Mouse (Mus musculus) v-Abl transformed pro-B cells (cell line): Measurements from ENCODE around the gene Lrrn4cl.

ENCODE experiments used
- in situ Hi-C, 2 experiments: fragments of 400-800 bp; cut with MboI; formaldehyde crosslinking; loops; one replicate each; pipeline ENCODE4 v1.15.1; 2025; ENCODE audit not compliant: unreplicated experiment in 2 of 2

Gene Lrrn4cl

DNA sequence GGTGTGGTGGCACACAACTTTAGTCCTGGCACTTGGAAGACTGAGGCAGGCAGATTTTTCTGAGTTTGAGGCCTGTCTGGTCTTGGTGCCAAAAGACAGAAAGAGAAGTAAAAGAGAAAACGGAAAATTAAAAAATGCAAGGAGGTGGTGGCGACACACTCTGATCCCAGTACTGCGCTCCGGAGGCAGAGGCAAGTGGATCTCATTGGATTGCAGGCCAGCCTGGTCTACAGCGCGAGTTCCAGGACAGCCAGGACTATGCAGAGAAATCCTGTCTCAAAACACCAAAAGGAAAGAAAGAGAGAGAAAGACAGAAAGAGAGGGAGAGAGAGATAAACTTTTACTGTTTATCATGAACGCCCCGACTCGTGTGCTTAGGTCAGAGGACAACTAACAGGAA is 20.3 kb downstream of the Lrrn4cl start:
- in situ Hi-C loops: loop anchor here in 1 of 2 experiments (25.0 kb wide), 1 partner anchor 91 kb away; the partner anchor contains the start of genes Eef1g and Tut1

- in situ Hi-C loops: loop anchor here in 1 of 2 experiments (25.0 kb wide), 1 partner anchor 91 kb away; the partner anchor contains the start of genes Eef1g and Tut1
Observed at GRCm38 (mm10) chr19:8871267-8872186, 21.0 kb downstream of the Lrrn4cl start, which contains the start of gene Ubxn1. Gene Ubxn1 (plus strand): TSS chr19:8871496.

GRCm38 (mm10) chr19:8872266-8872840 is 21.8 kb downstream of the Lrrn4cl start:
- in situ Hi-C loops: loop anchor here in 1 of 2 experiments (25.0 kb wide), 1 partner anchor 90 kb away; the partner anchor contains the start of genes Eef1g and Tut1

DNA sequence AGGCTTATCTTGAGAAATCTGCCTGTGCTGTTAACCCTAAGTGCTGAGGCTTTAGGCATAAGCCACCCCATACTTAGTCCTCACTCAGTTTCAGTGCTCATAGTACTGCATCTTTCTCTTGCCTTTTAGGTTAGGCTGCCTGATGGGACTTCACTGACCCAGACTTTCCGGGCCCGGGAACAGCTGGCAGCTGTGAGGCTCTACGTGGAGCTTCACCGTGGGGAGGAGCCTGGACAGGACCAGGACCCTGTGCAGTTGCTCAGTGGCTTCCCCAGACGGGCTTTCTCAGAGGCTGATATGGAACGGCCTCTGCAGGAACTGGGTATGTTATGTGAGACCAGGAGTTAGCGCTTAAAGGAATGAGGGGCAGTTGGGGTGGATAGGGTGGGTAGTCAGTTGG is 24.5 kb downstream of the Lrrn4cl start:
- in situ Hi-C loops: loop anchor here in 1 of 2 experiments (25.0 kb wide), 1 partner anchor 1388 kb away; the partner anchor contains the start of genes Atl3 and Rtn3

- in situ Hi-C loops: loop anchor here in 1 of 2 experiments (5.0 to 25.0 kb wide), 2 partner anchors 82 to 1393 kb away; partner anchors contain the start of genes Atl3 and Rtn3
Observed at GRCm38 (mm10) chr19:8880311-8881033, 29.9 kb downstream of the Lrrn4cl start, which contains the start of gene Uqcc3. Gene Uqcc3 (minus strand): TSS chr19:8880923.

GRCm38 (mm10) chr19:8881034-8881392 is 30.4 kb downstream of the Lrrn4cl start:
- in situ Hi-C loops: loop anchor here in 1 of 2 experiments (5.0 to 25.0 kb wide), 2 partner anchors 81 to 1394 kb away; partner anchors contain the start of genes Atl3 and Rtn3

- in situ Hi-C loops: loop anchor here in 1 of 2 experiments (5.0 to 25.0 kb wide), 2 partner anchors 79 to 1396 kb away; partner anchors contain the start of genes Atl3 and Rtn3
Observed at GRCm38 (mm10) chr19:8883616-8884015, 33.0 kb downstream of the Lrrn4cl start, which contains the start of the genes Lbhd1 and Gm49403. Gene Lbhd1 (plus strand): TSS chr19:8883732. Gene Gm49403 (plus strand): TSS chr19:8883930.

DNA sequence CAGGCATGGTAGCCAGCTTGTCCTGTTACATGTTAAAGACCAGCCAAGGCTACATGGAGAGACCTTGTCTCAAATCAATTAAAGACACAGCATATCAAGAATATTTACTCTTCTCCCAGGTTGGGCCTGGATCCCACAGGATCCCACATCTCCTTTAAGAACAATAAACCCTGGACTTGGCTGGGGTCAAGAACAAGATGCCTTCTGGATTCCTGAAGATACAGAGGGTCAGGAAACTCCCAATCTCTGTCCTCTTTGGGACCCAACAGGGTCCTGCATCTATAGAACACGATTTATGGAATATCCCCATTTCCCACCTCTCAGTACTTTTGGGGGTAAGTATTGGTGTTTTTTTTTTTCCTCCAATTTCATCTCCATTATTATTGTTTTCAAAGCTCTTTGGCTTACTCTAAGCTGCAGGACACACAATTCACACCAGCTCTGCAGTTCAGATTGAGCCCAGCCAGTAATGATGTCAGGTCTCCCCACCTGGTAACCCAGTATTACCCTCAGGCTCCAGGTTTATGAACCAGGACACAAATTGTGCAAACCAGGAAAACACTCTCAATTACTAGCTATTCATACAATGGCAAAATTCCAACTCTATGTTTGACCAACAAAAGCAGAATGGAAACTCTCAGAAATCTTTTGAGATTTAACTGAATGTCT is 36.5 kb downstream of the Lrrn4cl start:
- in situ Hi-C loops: loop anchor here in 1 of 2 experiments (25.0 kb wide), 1 partner anchor 1400 kb away; the partner anchor contains the start of genes Atl3 and Rtn3

- in situ Hi-C loops: loop anchor here in 1 of 2 experiments (25.0 kb wide), 1 partner anchor 1401 kb away; the partner anchor contains the start of genes Atl3 and Rtn3
Observed at GRCm38 (mm10) chr19:8887585-8888463, 37.3 kb downstream of the Lrrn4cl start.

DNA sequence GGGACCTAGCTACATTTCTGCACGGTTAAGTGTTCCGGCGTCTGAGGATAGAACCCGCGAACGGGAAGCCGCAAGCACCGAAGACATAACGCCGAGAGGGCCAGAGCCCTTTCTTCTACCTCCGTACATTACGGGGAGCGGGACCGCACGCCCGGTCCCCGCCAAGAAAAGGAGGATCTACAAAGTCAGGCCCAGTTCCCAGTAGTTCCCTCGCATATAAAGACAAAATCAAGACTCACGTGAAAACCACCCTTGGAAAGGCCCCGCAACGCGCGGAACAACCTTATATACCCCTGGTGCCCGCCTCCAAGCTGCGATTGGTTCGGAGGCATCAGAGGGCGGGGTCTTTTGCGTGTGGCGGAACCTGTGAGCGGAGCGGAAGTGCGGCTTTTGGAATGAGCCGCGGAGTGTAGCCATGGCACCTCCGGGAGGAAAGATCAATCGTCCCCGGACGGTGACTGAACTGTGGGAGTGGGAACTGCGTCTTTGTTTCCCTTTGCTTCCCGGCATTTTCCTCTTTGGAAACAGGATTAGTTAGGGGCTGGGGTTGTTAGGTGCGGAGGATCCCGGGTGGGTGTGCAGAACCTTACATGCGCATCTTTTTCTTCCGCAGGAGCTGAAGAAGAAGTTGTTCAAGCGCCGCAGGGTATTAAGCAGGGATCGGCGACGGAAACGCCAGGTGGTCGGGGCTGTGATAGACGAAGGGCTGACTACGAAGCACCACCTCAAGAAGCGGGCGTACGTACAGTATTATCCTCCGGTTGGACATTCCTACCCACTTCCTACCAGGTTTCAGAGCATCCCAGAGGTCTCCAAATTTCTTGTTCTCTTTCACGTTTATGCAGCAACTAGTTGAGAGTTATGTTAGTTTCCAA is 38.2 kb downstream of the Lrrn4cl start, which contains the start of the genes 1810009A15Rik and Gm49416:
TSS of gene 1810009A15Rik (plus strand) at position 343 of the 875 bp plus-strand sequence.
TSS of gene Gm49416 (plus strand) at position 416 of the 875 bp plus-strand sequence.
- in situ Hi-C loops: loop anchor here in 1 of 2 experiments (25.0 kb wide), 1 partner anchor 1401 kb away; the partner anchor contains the start of genes Atl3 and Rtn3

DNA sequence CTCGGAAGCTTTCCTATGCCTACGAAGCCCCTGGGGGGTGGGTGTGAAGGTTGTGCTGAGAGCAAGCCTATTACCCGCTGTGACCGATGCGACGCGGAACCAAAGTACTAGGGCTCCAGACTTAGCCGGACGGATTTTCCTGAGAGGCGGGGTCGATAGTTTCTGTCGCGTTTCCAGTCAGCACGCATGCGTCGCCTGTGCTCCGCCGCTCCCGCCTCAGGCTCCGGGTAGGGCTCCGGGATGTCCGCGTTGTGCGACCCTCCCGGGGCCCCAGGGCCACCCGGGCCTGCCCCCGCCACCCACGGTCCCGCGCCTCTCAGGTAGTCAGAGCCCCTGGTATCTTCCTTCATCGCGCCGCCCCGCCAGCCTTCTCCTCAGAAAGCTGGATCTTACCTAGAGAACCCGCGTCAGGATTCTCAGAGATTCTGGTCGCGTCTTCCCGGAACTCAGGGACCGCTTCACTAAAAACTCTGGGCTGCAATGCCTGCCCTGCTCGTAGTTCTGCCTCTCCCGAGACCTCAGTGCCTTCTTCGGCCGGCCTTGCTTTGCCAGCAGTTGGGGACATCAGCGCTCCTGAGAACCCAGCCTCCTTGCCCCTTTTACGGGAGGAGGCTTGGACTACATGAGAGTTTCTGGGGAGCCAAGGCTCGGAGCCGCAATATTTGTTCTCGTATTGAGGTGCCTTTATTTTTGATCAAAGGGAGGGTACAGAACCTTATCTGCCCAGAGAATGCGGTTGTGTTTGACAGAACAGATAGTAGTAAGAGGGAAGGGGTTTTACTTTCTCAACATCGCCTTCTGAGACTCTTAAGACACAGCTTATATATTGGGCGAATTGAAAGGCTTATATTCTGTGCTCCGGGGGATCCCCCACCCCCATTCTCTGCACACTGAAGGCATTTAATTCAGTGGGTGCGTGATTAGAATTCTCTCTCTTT is 42.5 kb downstream of the Lrrn4cl start, which contains the start of gene Ints5:
TSS of gene Ints5 (plus strand) at position 177 of the 938 bp plus-strand sequence.
- in situ Hi-C loops: loop anchor here in 1 of 2 experiments (25.0 kb wide), 1 partner anchor 1406 kb away; the partner anchor contains the start of genes Atl3 and Rtn3

- in situ Hi-C loops: loop anchor here in 1 of 2 experiments (25.0 kb wide), 1 partner anchor 1408 kb away; the partner anchor contains the start of genes Atl3 and Rtn3
Observed at GRCm38 (mm10) chr19:8895397-8895960, 44.9 kb downstream of the Lrrn4cl start.

DNA sequence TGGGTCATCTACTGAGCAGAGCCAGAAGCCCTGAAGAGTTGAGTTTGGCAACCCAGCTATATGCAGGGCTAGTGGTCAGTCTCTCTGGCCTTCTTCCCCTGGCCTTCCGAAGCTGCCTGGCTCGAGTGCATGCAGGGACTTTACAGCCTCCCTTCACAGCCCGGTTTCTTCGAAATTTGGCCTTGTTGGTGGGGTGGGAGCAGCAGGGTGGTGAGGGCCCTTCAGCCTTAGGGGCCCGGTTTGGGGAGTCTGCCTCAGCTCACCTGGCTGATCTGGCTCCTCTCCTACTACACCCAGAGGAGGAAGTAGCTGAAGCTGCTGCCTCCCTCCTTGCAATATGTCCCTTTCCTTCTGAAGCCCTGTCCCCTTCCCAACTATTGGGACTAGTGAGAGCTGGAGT is 45.7 kb downstream of the Lrrn4cl start:
- in situ Hi-C loops: loop anchor here in 1 of 2 experiments (25.0 kb wide), 1 partner anchor 1409 kb away; the partner anchor contains the start of genes Atl3 and Rtn3

DNA sequence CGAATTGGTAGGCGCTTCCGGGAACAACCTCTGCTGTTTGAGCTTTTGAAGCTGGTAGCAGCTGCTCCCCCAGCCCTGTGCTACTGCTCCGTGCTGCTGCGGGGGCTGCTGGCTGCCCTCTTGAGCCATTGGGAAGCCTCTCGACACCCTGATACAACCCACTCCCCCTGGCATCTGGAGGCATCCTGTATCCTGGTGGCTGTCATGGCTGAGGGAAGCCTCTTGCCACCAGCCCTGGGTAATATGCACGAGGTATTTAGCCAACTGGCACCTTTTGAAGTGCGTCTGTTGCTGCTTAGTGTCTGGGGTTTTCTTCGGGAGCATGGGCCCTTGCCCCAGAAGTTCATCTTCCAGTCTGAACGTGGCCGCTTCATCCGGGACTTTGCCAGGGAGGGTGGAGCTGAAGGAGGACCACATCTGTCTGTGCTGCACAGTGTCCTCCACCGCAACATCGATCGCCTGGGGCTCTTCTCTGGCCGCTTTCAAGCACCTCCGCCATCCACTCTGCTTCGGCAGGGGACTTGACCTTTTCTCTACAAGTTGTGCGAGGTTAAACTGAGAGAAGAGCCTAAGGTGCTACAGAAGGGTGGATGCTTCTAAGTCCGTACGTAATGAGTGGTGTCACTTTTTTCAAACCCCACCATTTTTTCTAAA is 46.8 kb downstream of the Lrrn4cl start:
- in situ Hi-C loops: loop anchor here in 1 of 2 experiments (25.0 kb wide), 1 partner anchor 1410 kb away; the partner anchor contains the start of genes Atl3 and Rtn3
